Mouse (Mus musculus) spleen, postnatal 14 days (tissue): Measurements from ENCODE around the gene Eme2.

Experiments used
- DNase-seq, 2 experiments: peaks; one replicate each; pipeline ENCODE4 v3.0.0; 2021 to 2022; ENCODE audit warnings: low spot score in 2 of 2

Eme2 gene

DNA sequence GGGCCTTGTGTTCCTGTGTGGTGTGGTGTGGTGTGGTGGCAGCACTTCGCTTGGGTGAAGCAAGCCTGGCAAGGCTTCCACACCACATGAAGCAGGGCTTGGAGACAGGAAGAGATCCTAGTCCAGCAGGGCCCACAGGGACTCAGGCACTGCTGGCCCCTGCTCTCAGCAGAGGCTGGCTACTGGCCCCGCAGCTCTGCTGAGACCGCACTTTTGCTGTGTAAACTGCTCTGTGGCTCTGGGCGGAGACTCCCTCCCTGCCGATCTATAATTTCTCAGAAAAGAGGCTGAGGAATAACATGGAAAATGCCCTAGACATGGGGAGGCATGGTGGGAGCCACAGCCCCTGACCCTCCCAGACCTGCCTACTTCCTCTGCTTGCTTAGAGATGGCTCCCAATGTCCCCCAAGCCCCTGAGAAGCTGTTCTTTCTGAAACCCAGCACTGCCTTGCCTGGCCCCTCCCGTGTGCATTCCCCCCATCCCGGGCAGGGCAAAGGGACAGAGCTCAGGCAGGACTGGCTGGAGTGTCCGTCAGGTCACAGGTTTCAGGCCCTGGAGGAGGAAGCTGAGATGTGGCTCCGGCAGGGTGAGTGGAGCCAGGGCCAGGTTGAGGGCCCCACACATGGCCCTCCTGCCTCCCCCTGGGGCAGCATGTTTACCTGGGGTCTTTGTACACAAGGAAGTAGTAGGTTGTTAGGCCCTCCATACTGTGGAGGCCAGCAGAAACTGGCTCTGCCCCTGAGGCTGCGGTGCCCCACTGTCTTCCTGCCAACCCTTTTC, 17.4 kb downstream of the Eme2 start:
- DNase-seq = peak in 1 of 2 experiments; percentile 5

GRCm38 (mm10) chr17:24874989-24875388, 19.9 kb downstream of the Eme2 start:
- no peak for DNase-seq

DNA sequence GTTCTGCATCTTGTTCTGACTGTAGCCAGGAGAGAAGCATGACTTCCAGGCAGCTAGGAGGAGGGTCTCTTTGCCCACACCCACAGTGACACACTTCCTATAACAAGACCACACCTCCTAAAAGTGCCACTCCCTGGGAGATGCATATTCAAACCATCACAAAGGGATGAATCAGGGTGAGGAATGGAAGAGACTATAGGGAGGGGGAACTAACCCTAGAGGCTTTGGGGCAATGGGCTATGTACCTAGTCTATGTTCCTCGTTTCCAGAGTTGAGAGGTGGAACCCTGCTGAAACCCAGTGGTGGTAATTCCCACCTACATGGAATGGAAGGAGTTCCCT, 20.5 kb downstream of the Eme2 start:
- DNase-seq = no peak

GRCm38 (mm10) chr17:24873695-24874404, 21.0 kb downstream of the Eme2 start:
- no peak for DNase-seq

- DNase-seq = no peak
Observed at GRCm38 (mm10) chr17:24867914-24868313, 27.0 kb downstream of the Eme2 start.

DNA sequence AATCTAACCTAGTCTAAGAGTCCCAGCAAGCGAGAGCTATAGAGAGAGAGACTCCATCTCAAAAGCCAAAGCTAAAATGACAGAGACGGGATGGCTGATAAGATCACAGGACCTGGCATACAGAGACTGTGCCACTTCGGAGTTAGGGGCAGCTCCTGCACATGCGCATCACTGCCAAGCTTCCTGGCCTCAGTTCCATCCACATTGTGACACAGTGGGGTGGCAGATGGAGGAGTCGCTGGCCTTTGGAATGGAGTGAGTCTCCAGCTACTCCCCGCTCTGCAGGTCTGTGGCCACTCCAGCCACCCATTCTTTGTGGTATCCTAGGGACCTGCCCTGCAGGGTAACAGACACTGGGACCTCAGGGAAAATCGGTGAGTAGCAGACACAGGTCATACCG, 29.1 kb downstream of the Eme2 start, which contains the start of gene Igfals:
Igfals (plus strand) TSS at position 222 of the 400 bp plus-strand sequence.
- no peak for DNase-seq

GRCm38 (mm10) chr17:24861785-24862184, 33.1 kb downstream of the Eme2 start:
- no peak for DNase-seq

GRCm38 (mm10) chr17:24860076-24860475, 34.8 kb downstream of the Eme2 start:
- peak; percentile 46 to 50 for DNase-seq

DNA sequence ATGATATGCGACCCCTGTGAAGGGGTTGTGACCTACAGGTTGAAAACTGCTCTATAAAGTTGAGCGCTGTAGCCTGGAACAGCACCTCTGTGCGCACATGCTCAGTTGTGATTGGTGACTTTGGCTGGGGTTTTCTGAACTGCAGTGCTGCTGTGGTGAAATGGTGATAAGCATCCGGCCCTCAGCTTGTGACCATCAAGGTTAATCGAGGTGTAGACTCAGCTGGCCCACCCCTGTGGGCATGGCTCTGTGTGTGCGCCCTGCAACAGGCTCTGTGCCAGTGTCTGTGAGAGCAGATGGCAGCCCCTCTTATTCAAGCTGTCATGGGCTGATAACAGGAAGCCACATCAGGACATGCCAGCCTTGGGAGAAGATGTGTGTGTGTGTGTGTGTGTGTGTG, 35.9 kb downstream of the Eme2 start:
- peak; percentile 61 to 67 for DNase-seq

- DNase-seq = no peak
Observed at GRCm38 (mm10) chr17:24857831-24858470, 36.9 kb downstream of the Eme2 start.

DNA sequence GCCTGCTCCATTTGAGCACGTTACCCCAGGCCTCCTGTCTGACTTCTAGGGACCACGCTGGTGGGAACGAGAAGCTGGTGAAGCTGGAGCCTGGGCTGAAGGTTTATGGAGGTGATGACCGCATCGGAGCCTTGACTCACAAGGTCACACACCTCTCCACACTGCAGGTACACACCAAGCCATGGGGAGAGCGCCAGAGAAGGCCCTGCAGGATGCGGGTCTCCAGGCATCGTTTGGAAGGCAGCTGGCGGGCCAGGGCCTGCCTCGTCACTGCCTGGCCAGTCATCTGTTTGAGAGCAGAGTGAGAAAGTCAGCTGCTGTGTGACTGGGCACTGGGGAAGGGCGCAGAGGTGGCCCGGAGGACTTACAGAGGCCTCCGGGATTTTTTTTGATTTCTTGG, 38.3 kb downstream of the Eme2 start:
- DNase-seq = no peak

GRCm38 (mm10) chr17:24855838-24856464, 38.9 kb downstream of the Eme2 start:
- DNase-seq = no peak

DNA sequence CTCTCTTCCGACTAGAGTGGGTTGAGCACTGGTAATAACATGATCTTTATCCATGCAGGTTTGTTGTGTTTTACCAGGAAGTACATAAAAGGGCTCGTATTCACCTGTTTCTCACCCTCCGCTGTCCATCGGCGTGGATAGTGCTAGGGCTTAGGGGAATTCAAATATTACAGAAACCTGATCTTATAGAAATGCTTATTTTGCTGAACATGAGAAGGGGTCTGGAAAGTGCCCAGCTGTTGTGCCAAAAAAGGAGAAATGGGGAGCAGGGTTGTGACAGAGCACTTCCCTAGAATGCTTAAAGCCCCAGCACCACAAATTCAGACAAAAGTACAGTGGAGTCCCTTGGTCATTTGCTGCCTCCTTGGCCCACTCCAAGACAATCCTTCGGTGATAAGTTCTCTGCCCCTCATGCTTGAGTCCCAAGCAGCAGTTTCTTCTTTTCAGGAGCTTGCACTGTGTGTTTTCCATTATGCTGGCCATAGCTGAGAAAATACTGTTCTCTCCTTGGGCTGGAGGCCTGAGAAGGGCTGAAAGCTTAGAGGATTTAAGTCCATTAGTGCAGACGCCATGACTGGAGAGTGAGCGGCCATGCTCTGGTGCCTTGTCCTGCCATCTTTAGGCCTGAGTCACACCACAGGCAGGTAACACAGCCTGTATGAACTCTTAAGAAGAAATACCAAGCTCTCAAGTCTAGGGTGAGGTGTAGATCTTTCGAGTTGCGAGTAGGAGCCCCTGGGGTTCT, 43.3 kb downstream of the Eme2 start:
- DNase-seq = no peak

GRCm38 (mm10) chr17:24850773-24851127, 44.1 kb downstream of the Eme2 start:
- no peak for DNase-seq

GRCm38 (mm10) chr17:24850065-24850772, 44.7 kb downstream of the Eme2 start, which contains the start of gene Fahd1:
Fahd1 (minus strand) TSS chr17:24850364.
- DNase-seq = peak; percentile 87 to 88

DNA sequence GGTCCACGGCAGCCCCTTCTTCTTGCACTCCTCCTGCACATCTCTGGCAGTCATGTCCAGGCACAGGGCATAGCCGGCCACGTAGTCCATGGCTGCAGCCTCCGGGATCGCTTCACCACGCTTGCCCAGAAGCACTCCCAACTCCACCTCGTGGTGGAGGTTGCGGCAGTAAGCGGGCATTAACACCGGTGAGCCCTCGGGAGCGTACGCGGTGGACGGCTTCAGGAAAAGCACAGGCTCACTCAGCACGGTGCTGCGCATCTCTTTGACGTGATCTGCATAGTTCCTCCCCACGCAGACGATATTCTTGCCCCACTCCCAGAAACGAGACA, 45.2 kb downstream of the Eme2 start:
- DNase-seq = no peak

DNA sequence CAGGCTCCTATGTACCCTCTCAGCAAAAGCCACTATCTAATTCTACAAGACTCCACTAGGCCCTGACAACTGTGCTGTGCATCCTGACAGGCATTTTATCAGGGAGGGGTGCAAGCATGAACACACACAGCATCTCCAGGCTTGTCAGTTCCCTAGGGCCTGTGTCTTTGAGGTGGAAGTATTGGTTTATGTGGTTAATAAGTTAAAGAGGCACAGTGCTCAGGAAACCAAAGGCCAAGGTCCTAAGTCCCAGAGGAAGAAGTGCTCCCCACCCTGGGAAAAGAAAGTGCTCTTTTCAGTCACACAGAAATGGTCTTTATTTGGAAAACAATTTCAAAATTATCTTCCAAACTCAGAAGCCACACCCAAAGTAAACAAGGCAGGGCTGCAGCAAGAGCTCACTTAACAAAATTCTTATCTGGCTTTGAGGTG, 46.3 kb downstream of the Eme2 start:
- DNase-seq = no peak

DNA sequence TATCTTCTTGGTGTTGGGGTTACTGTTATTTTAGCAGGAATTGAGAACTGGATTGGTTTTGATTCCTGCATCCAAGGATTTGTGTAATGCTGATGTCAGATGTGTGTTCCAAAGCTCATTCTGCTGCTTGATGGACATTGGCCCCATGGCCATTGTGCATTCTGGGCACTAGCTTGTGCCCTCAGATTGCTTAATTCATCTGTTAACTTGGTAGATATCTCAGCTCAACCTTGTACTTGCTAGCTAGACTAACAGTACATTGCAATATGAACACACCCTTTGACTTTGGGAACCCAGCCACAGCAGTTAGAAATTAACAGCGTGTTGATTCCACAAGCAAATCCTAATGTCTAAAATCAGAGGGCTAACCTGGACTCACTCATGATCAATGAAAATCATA, 47.5 kb downstream of the Eme2 start:
- no peak for DNase-seq

- DNase-seq = no peak
Observed at GRCm38 (mm10) chr17:24844525-24844924, 50.4 kb downstream of the Eme2 start.

GRCm38 (mm10) chr17:24842631-24843030, 52.3 kb downstream of the Eme2 start:
- DNase-seq = no peak

DNA sequence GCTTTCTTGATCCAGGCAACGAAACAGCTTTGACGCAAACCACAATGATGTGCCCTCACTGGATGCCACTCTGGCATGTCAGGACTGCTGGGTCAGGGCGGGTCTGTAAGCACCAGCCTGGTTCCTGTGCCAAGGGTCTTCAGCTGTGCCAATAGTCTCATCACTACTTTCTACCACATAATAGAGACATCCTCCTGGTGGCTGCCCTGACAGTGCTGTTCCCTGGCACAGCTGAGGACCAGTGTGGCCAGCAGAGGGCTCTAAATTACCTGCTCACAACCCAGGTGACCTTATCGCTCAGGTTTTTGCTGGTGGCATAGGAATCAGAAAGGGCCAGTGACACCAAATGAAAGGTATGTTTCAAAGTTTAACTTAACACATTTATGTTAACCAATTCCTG, 53.8 kb downstream of the Eme2 start:
- no peak for DNase-seq
